Mouse (Mus musculus): ENCODE results near the gene Cdhr4. TPM values are rescaled to one million over a fixed set of nuclear protein-coding genes. Genes with fewer than 3 reads are reported as not detected.
"Not testable (repeated sequence)": the region's sequence is repeated elsewhere in the genome, so short reads cannot be mapped to it uniquely, and the experiment has no call there.

Cdhr4 gene
- polyA plus RNA-seq, 1 experiment = 7.3 TPM

- DNase-seq = peak; percentile 100
- H3K4me3 ChIP-seq (ENCODE audit: control insufficient read depth, insufficient read depth, low read length) = peak within 1 kb of the TSS; percentile 92
- WGBS = under 1% methylated on average over 51 of the region's 51 CpGs
- peak within 1 kb of the TSS; percentile 73 for H3K27ac ChIP-seq (ENCODE audit: control insufficient read depth, insufficient read depth, low read length)
- H3K36me3 ChIP-seq (ENCODE audit: control insufficient read depth, insufficient read depth, low read length) = no peaks in the 10 kb centered on the region
- no peak for TF ChIP-seq CTCF (IDR thresholded peaks at IDR 0.05; ENCODE audit: borderline replicate concordance, control insufficient read depth, extremely low read depth, insufficient read depth, low read length, poor library complexity)
- TF ChIP-seq POLR2A (IDR thresholded peaks at IDR 0.05; ENCODE audit: control insufficient read depth, extremely low read depth, insufficient read depth, low read length, poor library complexity) = peak; percentile 77
- H3K4me1 ChIP-seq (replicated peaks; ENCODE audit: control insufficient read depth, insufficient read depth, low read length) = peaks cover 6% of the 10 kb centered on the region
- H3K27me3 ChIP-seq (ENCODE audit: control insufficient read depth, insufficient read depth, low read length) = no peaks in the 10 kb centered on the region
Observed at GRCm38 (mm10) chr9:108001922-108002770, 9.8 kb downstream of the Cdhr4 start, which contains the start of gene Ip6k1. Ip6k1 (plus strand) TSS chr9:108002501.

DNA sequence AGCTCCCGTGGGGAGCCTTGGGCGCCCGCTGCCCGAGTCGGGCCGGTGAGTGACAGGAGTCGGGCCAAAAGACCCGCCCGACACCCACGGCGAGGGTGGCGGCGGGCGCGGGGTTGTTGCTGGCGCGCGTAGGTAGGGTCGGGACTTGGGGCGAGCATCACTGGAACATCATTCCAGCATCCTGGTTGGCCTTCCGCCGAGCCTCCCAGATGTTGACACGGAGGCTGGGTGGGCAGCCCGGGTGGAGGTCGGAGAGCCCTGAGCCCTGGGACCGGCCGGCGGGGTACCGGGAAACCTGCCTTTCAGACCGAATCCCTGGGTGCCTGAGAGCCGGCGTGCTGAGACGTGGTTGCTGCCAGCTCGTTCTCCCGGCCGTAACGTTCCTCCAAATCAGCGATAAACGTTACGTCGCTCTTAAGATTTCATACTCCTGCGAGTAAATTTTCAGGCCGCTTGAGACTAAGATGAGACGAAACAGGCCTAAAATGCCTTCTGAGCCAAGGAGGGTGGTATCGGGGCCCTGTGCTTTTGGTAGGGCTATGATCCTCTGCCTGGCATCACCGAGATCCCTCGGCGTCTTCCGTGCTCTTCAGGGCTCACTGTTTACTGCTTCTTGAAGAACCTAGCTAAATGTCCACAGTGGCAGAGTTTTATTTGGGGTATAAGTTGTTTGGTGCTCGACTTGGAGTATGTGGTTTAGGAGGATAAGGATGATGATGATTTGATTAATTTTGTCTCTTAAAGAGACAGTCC lies 10.7 kb downstream of the Cdhr4 start:
- under 1% methylated on average over 50 of the region's 50 CpGs for WGBS
- Histone ChIP-seq H3K4me1 (replicated peaks; ENCODE audit: control insufficient read depth, insufficient read depth, low read length) (peaks cover 6% of the 10 kb centered on the region), H3K36me3 (ENCODE audit: control insufficient read depth, insufficient read depth, low read length) (no peaks in the 10 kb centered on the region), H3K4me3 (ENCODE audit: control insufficient read depth, insufficient read depth, low read length) (peak overlapping the region; percentile 92), H3K27me3 (ENCODE audit: control insufficient read depth, insufficient read depth, low read length) (no peaks in the 10 kb centered on the region), H3K27ac (ENCODE audit: control insufficient read depth, insufficient read depth, low read length) (peak overlapping the region; percentile 70)
- no peak for DNase-seq
- TF ChIP-seq POLR2A (IDR thresholded peaks at IDR 0.05; ENCODE audit: control insufficient read depth, extremely low read depth, insufficient read depth, low read length, poor library complexity) (peak; percentile 14; the same call in 1 of the 2 replicates), CTCF (IDR thresholded peaks at IDR 0.05; ENCODE audit: borderline replicate concordance, control insufficient read depth, extremely low read depth, insufficient read depth, low read length, poor library complexity) (no peak)

DNA sequence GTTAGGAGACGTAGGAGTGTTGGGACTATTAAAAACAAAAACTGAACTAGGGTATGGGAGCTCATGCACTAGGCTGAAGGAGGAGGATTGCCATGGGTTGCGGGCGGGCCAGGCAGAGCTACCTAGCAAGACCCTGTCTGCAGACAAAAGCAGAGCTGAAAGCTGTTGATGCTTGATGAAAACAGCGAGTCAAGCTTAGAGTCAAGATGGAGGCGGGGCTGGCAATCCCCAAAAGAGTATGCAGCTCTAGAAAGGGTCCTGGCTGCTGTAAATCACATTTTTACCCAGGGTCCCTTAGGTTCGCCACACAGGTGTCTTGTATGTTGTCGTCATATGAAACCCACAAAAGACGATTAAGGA lies 11.2 kb downstream of the Cdhr4 start:
- WGBS = under 1% methylated on average over 8 of the region's 8 CpGs
- TF ChIP-seq POLR2A (IDR thresholded peaks at IDR 0.05; ENCODE audit: control insufficient read depth, extremely low read depth, insufficient read depth, low read length, poor library complexity) (no peak), CTCF (IDR thresholded peaks at IDR 0.05; ENCODE audit: borderline replicate concordance, control insufficient read depth, extremely low read depth, insufficient read depth, low read length, poor library complexity) (no peak)
- DNase-seq = peak; percentile 52
- no peaks in the 10 kb centered on the region for H3K36me3 ChIP-seq (ENCODE audit: control insufficient read depth, insufficient read depth, low read length)
- H3K4me3 ChIP-seq (ENCODE audit: control insufficient read depth, insufficient read depth, low read length) = peak overlapping the region; percentile 92
- peaks cover 6% of the 10 kb centered on the region for H3K4me1 ChIP-seq (replicated peaks; ENCODE audit: control insufficient read depth, insufficient read depth, low read length)
- no peaks in the 10 kb centered on the region for H3K27me3 ChIP-seq (ENCODE audit: control insufficient read depth, insufficient read depth, low read length)
- H3K27ac ChIP-seq (ENCODE audit: control insufficient read depth, insufficient read depth, low read length) = peak overlapping the region; percentile 70

GRCm38 (mm10) chr9:108008041-108008440 lies 15.7 kb downstream of the Cdhr4 start:
- Histone ChIP-seq H3K4me1 (replicated peaks; ENCODE audit: control insufficient read depth, insufficient read depth, low read length) (peaks cover 6% of the 10 kb centered on the region), H3K4me3 (ENCODE audit: control insufficient read depth, insufficient read depth, low read length) (no peak overlapping the region), H3K27ac (ENCODE audit: control insufficient read depth, insufficient read depth, low read length) (no peak overlapping the region), H3K27me3 (ENCODE audit: control insufficient read depth, insufficient read depth, low read length) (no peaks in the 10 kb centered on the region), H3K36me3 (ENCODE audit: control insufficient read depth, insufficient read depth, low read length) (peaks cover 7% of the 10 kb centered on the region)
- TF ChIP-seq POLR2A (IDR thresholded peaks at IDR 0.05; ENCODE audit: control insufficient read depth, extremely low read depth, insufficient read depth, low read length, poor library complexity) = no peak
- TF ChIP-seq CTCF (IDR thresholded peaks at IDR 0.05; ENCODE audit: borderline replicate concordance, control insufficient read depth, extremely low read depth, insufficient read depth, low read length, poor library complexity) = no peak
- no peak for DNase-seq
- WGBS = 96% methylated on average over 5 of the region's 5 CpGs

GRCm38 (mm10) chr9:108010385-108010784 lies 18.1 kb downstream of the Cdhr4 start:
- Histone ChIP-seq H3K27me3 (ENCODE audit: control insufficient read depth, insufficient read depth, low read length) (no peaks in the 10 kb centered on the region), H3K4me1 (replicated peaks; ENCODE audit: control insufficient read depth, insufficient read depth, low read length) (no peaks in the 10 kb centered on the region), H3K27ac (ENCODE audit: control insufficient read depth, insufficient read depth, low read length) (no peak overlapping the region), H3K36me3 (ENCODE audit: control insufficient read depth, insufficient read depth, low read length) (peaks cover 14% of the 10 kb centered on the region), H3K4me3 (ENCODE audit: control insufficient read depth, insufficient read depth, low read length) (no peak overlapping the region)
- no peak for DNase-seq
- TF ChIP-seq CTCF (IDR thresholded peaks at IDR 0.05; ENCODE audit: borderline replicate concordance, control insufficient read depth, extremely low read depth, insufficient read depth, low read length, poor library complexity) = no peak
- no peak for TF ChIP-seq POLR2A (IDR thresholded peaks at IDR 0.05; ENCODE audit: control insufficient read depth, extremely low read depth, insufficient read depth, low read length, poor library complexity)

DNA sequence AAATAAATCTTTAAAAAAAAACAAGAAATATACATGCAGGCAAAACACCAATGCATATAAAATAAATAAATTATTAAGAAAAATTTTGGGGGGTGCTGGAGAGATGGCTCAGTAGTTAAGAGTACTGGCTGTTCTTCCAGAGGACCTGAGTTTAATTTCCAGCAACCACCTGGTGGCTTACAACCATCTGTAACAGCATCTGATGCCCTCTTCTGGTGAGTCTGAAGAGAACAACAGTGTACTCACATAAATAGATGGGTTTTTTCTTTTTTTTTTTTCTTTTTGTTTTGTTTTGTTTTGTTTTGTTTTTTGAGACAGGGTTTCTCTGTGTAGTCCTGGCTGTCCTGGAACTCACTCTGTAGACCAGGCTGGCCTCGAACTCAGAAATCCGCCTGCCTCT lies 21.3 kb downstream of the Cdhr4 start:
- 96% methylated on average over 2 of the region's 2 CpGs for WGBS
- not testable (repeated sequence) for H3K4me3 ChIP-seq (ENCODE audit: control insufficient read depth, insufficient read depth, low read length); H3K27me3 ChIP-seq (ENCODE audit: control insufficient read depth, insufficient read depth, low read length); DNase-seq; H3K27ac ChIP-seq (ENCODE audit: control insufficient read depth, insufficient read depth, low read length); H3K4me1 ChIP-seq (replicated peaks; ENCODE audit: control insufficient read depth, insufficient read depth, low read length)
- H3K36me3 ChIP-seq (ENCODE audit: control insufficient read depth, insufficient read depth, low read length) = peaks cover 17% of the 10 kb centered on the region

Data from thymus, adult 2 months (tissue).